Mouse (Mus musculus) neural tube, embryonic 14.5 days (tissue): ENCODE measurements around the gene Fabp2. TPM values are rescaled to one million over a fixed set of nuclear protein-coding genes. Genes with fewer than 3 reads are reported as not detected.

Source experiments
- ATAC-seq: fragments of 200-750 bp; cut with Nextera tagmentation; 2 replicates; pipeline ENCODE4 v1.8.0; 2017; ENCODE audit warnings: low read depth, mild to moderate bottlenecking, moderate TSS enrichment, moderate library complexity
- H3K27ac ChIP-seq: fragments of 300-500 bp; sonication (generic); 2 replicates; pipeline ENCODE4 v1.5.1; 2014; ENCODE audit warnings: low read depth, mild to moderate bottlenecking, control low read depth, low read length, moderate library complexity, mixed read lengths
- H3K27me3 ChIP-seq: fragments of 300-500 bp; sonication (generic); 2 replicates; pipeline ENCODE4 v1.6.1; 2014; ENCODE audit warnings: low read length; ENCODE audit not compliant: control insufficient read depth, insufficient read depth
- H3K36me3 ChIP-seq: fragments of 300-500 bp; sonication (generic); 2 replicates; pipeline ENCODE4 v1.6.1; 2014; ENCODE audit warnings: low read length, mixed read lengths; ENCODE audit not compliant: control insufficient read depth, insufficient read depth
- H3K4me1 ChIP-seq: fragments of 300-500 bp; sonication (generic); 2 replicates; pipeline ENCODE4 v1.6.1; 2014; ENCODE audit warnings: low read length; ENCODE audit not compliant: control insufficient read depth, insufficient read depth
- H3K4me2 ChIP-seq: fragments of 300-500 bp; sonication (generic); 2 replicates; pipeline ENCODE4 v1.6.1; 2014; ENCODE audit warnings: mild to moderate bottlenecking, low read depth, low read length, control low read depth
- H3K4me3 ChIP-seq: fragments of 300-500 bp; sonication (generic); 2 replicates; pipeline ENCODE4 v1.5.1; 2014; ENCODE audit warnings: low read depth, low read length, control low read depth, mixed read lengths
- H3K9ac ChIP-seq: fragments of 300-500 bp; sonication (generic); replicated peaks from 2 replicates; pipeline ENCODE4 v1.6.1; 2014; ENCODE audit warnings: low read depth, mild to moderate bottlenecking, control low read depth, low read length, mixed read lengths
- H3K9me3 ChIP-seq: fragments of 300-500 bp; sonication (generic); 2 replicates; pipeline ENCODE4 v1.6.1; 2016; ENCODE audit warnings: low read length; ENCODE audit not compliant: control insufficient read depth
- WGBS: fragments of 180-500 bp; shearing (Covaris S2); extraction: QIAGEN DNeasy Blood & Tissue Kit; methylation state at CpG from one replicate; pipeline ENCODE4 v1.1.7; 2014; 5-methylcytosine and 5-hydroxymethylcytosine counted together
- polyA plus RNA-seq: library from polyadenylated mRNA; unstranded; fragments of >200 nt; fragmentation: Nextera tagmentation; extraction: Ambion mirVana; gene quantifications from 2 replicates; pipeline ENCODE4 v1.2.1, GENCODE M21; 2014

Fabp2 gene
- not detected in 2 replicates for polyA plus RNA-seq

GRCm38 (mm10) chr3:122894772-122895171 is at the start of gene Fabp2:
Gene Fabp2 (plus strand): TSS chr3:122895072.
- no peak within 1 kb of the TSS for H3K27ac ChIP-seq
- H3K4me1 ChIP-seq: no peaks in the 10 kb centered on the region
- ATAC-seq: no peak
- H3K36me3 ChIP-seq: no peaks in the 10 kb centered on the region
- H3K9me3 ChIP-seq: no peaks in the 10 kb centered on the region
- 94% methylated on average over 3 of the region's 3 CpGs for WGBS
- H3K4me2 ChIP-seq: no peak within 1 kb of the TSS
- H3K9ac ChIP-seq: no peak within 1 kb of the TSS
- H3K4me3 ChIP-seq: no peak within 1 kb of the TSS
- no peaks in the 10 kb centered on the region for H3K27me3 ChIP-seq

- no peak overlapping the region for H3K27ac ChIP-seq
- no peak overlapping the region for H3K9ac ChIP-seq
- 88% methylated on average over 5 of the region's 5 CpGs for WGBS
- no peak overlapping the region for H3K4me3 ChIP-seq
- H3K4me1 ChIP-seq: no peaks in the 10 kb centered on the region
- H3K4me2 ChIP-seq: no peak overlapping the region
- no peak for ATAC-seq
- H3K27me3 ChIP-seq: no peaks in the 10 kb centered on the region
- H3K9me3 ChIP-seq: no peaks in the 10 kb centered on the region
- no peaks in the 10 kb centered on the region for H3K36me3 ChIP-seq
These were observed 46.4 kb upstream of the Fabp2 start for GRCm38 (mm10) chr3:122848410-122849034.

GRCm38 (mm10) chr3:122855149-122855548 is 39.7 kb upstream of the Fabp2 start:
- no peak overlapping the region for H3K4me3 ChIP-seq
- WGBS: 59% methylated on average over 11 of the region's 11 CpGs
- no peak overlapping the region for H3K27ac ChIP-seq
- no peaks in the 10 kb centered on the region for H3K27me3 ChIP-seq
- H3K9ac ChIP-seq: no peak overlapping the region
- H3K9me3 ChIP-seq: no peaks in the 10 kb centered on the region
- H3K4me1 ChIP-seq: no peaks in the 10 kb centered on the region
- H3K36me3 ChIP-seq: no peaks in the 10 kb centered on the region
- ATAC-seq: no peak
- no peak overlapping the region for H3K4me2 ChIP-seq

GRCm38 (mm10) chr3:122859829-122860228 is 35.0 kb upstream of the Fabp2 start:
- Histone ChIP-seq H3K9me3 (no peaks in the 10 kb centered on the region), H3K36me3 (no peaks in the 10 kb centered on the region), H3K4me3 (no peak overlapping the region), H3K4me1 (no peaks in the 10 kb centered on the region), H3K9ac (no peak overlapping the region), H3K27ac (no peak overlapping the region), H3K27me3 (no peaks in the 10 kb centered on the region), H3K4me2 (no peak overlapping the region)
- ATAC-seq: no peak
- 72% methylated on average over 2 of the region's 2 CpGs for WGBS

- 89% methylated on average over 12 of the region's 12 CpGs for WGBS
- H3K9me3 ChIP-seq: no peaks in the 10 kb centered on the region
- no peaks in the 10 kb centered on the region for H3K36me3 ChIP-seq
- H3K4me1 ChIP-seq: no peaks in the 10 kb centered on the region
- no peak for ATAC-seq
- H3K4me3 ChIP-seq: no peak overlapping the region
- H3K4me2 ChIP-seq: no peak overlapping the region
- H3K27me3 ChIP-seq: no peaks in the 10 kb centered on the region
- H3K9ac ChIP-seq: no peak overlapping the region
- no peak overlapping the region for H3K27ac ChIP-seq
These were observed 34.0 kb upstream of the Fabp2 start for GRCm38 (mm10) chr3:122860573-122861498.

GRCm38 (mm10) chr3:122865092-122865491 is 29.8 kb upstream of the Fabp2 start:
- Histone ChIP-seq H3K27ac (no peak overlapping the region), H3K27me3 (no peaks in the 10 kb centered on the region), H3K4me3 (no peak overlapping the region), H3K9me3 (no peaks in the 10 kb centered on the region), H3K4me1 (no peaks in the 10 kb centered on the region), H3K36me3 (no peaks in the 10 kb centered on the region), H3K9ac (no peak overlapping the region), H3K4me2 (no peak overlapping the region)
- 89% methylated on average over 4 of the region's 4 CpGs for WGBS
- no peak for ATAC-seq

GRCm38 (mm10) chr3:122868270-122868669 is 26.6 kb upstream of the Fabp2 start:
- 100% methylated on average over 1 of the region's 1 CpGs for WGBS
- no peak for ATAC-seq

GRCm38 (mm10) chr3:122871596-122871995 is 23.3 kb upstream of the Fabp2 start:
- Histone ChIP-seq H3K27ac (no peak overlapping the region), H3K9me3 (no peaks in the 10 kb centered on the region), H3K4me2 (no peak overlapping the region), H3K36me3 (no peaks in the 10 kb centered on the region), H3K4me3 (no peak overlapping the region), H3K27me3 (no peaks in the 10 kb centered on the region), H3K9ac (no peak overlapping the region), H3K4me1 (no peaks in the 10 kb centered on the region)
- WGBS: 97% methylated on average over 1 of the region's 1 CpGs
- ATAC-seq: no peak

More at GRCm38 (mm10) chr3:122868270-122868669, 26.6 kb upstream of the Fabp2 start:
- H3K9me3 ChIP-seq: no peaks in the 10 kb centered on the region
- H3K4me2 ChIP-seq: no peak overlapping the region
- H3K27ac ChIP-seq: no peak overlapping the region
- H3K36me3 ChIP-seq: no peaks in the 10 kb centered on the region
- no peaks in the 10 kb centered on the region for H3K4me1 ChIP-seq
- no peak overlapping the region for H3K4me3 ChIP-seq
- no peak overlapping the region for H3K9ac ChIP-seq
- no peaks in the 10 kb centered on the region for H3K27me3 ChIP-seq

GRCm38 (mm10) chr3:122876870-122877269 is 18.0 kb upstream of the Fabp2 start:
- Histone ChIP-seq H3K4me1 (no peaks in the 10 kb centered on the region), H3K36me3 (no peaks in the 10 kb centered on the region), H3K27me3 (no peaks in the 10 kb centered on the region), H3K4me2 (no peak overlapping the region), H3K4me3 (no peak overlapping the region), H3K9ac (no peak overlapping the region), H3K9me3 (no peaks in the 10 kb centered on the region), H3K27ac (no peak overlapping the region)
- WGBS: 91% methylated on average over 2 of the region's 2 CpGs
- no peak for ATAC-seq
